Mouse (Mus musculus) hindbrain, embryonic 12.5 days (tissue): ENCODE results near the gene Epha1. TPM values are rescaled to one million over a fixed set of nuclear protein-coding genes. Genes with fewer than 3 reads are reported as not detected.

Source experiments
- ATAC-seq: fragments of 200-750 bp; cut with Nextera tagmentation; 2 replicates; pipeline ENCODE4 v1.8.0; 2017; ENCODE audit warnings: moderate TSS enrichment; ENCODE audit not compliant: low FRiP score
- H3K27ac ChIP-seq: fragments of 300-500 bp; sonication (generic); 2 replicates; pipeline ENCODE4 v1.5.1; 2016; ENCODE audit warnings: mild to moderate bottlenecking
- H3K27me3 ChIP-seq: fragments of 300-500 bp; sonication (generic); 2 replicates; pipeline ENCODE4 v1.6.1; 2016; ENCODE audit warnings: mild to moderate bottlenecking
- H3K36me3 ChIP-seq: fragments of 300-500 bp; sonication (generic); 2 replicates; pipeline ENCODE4 v1.6.1; 2016; ENCODE audit warnings: mild to moderate bottlenecking
- H3K4me1 ChIP-seq: fragments of 300-500 bp; sonication (generic); 2 replicates; pipeline ENCODE4 v1.6.1; 2016
- H3K4me2 ChIP-seq: fragments of 300-500 bp; sonication (generic); replicated peaks from 2 replicates; pipeline ENCODE4 v1.6.1; 2016; ENCODE audit warnings: mild to moderate bottlenecking
- H3K4me3 ChIP-seq: fragments of 300-500 bp; sonication (generic); 2 replicates; pipeline ENCODE4 v1.5.1; 2016; ENCODE audit warnings: mild to moderate bottlenecking
- H3K9ac ChIP-seq: fragments of 300-500 bp; sonication (generic); 2 replicates; pipeline ENCODE4 v1.6.1; 2016; ENCODE audit warnings: mild to moderate bottlenecking, moderate library complexity
- H3K9me3 ChIP-seq: fragments of 300-500 bp; sonication (generic); replicated peaks from 2 replicates; pipeline ENCODE4 v1.6.1; 2016; ENCODE audit warnings: mild to moderate bottlenecking
- WGBS: fragments of 180-500 bp; shearing (Covaris S2); methylation state at CpG from one replicate; pipeline ENCODE4 v1.1.7; 2016; 5-methylcytosine and 5-hydroxymethylcytosine counted together
- polyA plus RNA-seq: library from polyadenylated mRNA; unstranded; fragments of >200 nt; fragmentation: Nextera tagmentation; extraction: Ambion mirVana; gene quantifications from 2 replicates; pipeline ENCODE4 v1.2.1, GENCODE M21; 2016

Gene Epha1
- polyA plus RNA-seq, 1 experiment from 2014 or later, result 1.9 TPM

- H3K9ac ChIP-seq, result peak overlapping the region; percentile 89
- peak overlapping the region; percentile 75 for H3K4me3 ChIP-seq
- WGBS, result 2% methylated on average over 7 of the region's 7 CpGs
- H3K4me1 ChIP-seq, result peaks cover 15% of the 10 kb centered on the region
- H3K9me3 ChIP-seq, result no peaks in the 10 kb centered on the region
- peak overlapping the region; percentile 85 for H3K4me2 ChIP-seq
- 0 out of 2 replicates have a peak, but pooled peaks have one; percentile 20 for ATAC-seq
- H3K27me3 ChIP-seq, result peaks cover 4% of the 10 kb centered on the region; the same call in 1 of the 2 replicates
- peak overlapping the region; percentile 94 for H3K27ac ChIP-seq
- H3K36me3 ChIP-seq, result peaks cover 3% of the 10 kb centered on the region; the same call in 1 of the 2 replicates
Measured at GRCm38 (mm10) chr6:42325268-42325609, 47.8 kb downstream of the Epha1 start.

GRCm38 (mm10) chr6:42324482-42325267 is 48.4 kb downstream of the Epha1 start, which contains the start of gene Fam131b:
Fam131b (minus strand) TSS chr6:42324643.
- H3K9ac ChIP-seq, result peak within 1 kb of the TSS; percentile 89
- ATAC-seq, result peak; percentile 89
- peak within 1 kb of the TSS; percentile 85 for H3K4me2 ChIP-seq
- peak within 1 kb of the TSS; percentile 94 for H3K27ac ChIP-seq
- no peaks in the 10 kb centered on the region for H3K9me3 ChIP-seq
- peaks cover 3% of the 10 kb centered on the region; the same call in 1 of the 2 replicates for H3K36me3 ChIP-seq
- H3K4me1 ChIP-seq, result peaks cover 15% of the 10 kb centered on the region
- under 1% methylated on average over 42 of the region's 68 CpGs for WGBS
- H3K4me3 ChIP-seq, result peak within 1 kb of the TSS; percentile 75
- H3K27me3 ChIP-seq, result peaks cover 4% of the 10 kb centered on the region; the same call in 1 of the 2 replicates

GRCm38 (mm10) chr6:42324067-42324481 is 49.0 kb downstream of the Epha1 start:
- peak overlapping the region; percentile 85 for H3K4me2 ChIP-seq
- peak overlapping the region; percentile 89 for H3K9ac ChIP-seq
- peak overlapping the region; percentile 94 for H3K27ac ChIP-seq
- peak overlapping the region; percentile 75 for H3K4me3 ChIP-seq
- WGBS, result under 1% methylated on average over 24 of the region's 32 CpGs
- peaks cover 4% of the 10 kb centered on the region; the same call in 1 of the 2 replicates for H3K27me3 ChIP-seq
- peak; percentile 81 for ATAC-seq
- H3K9me3 ChIP-seq, result no peaks in the 10 kb centered on the region
- H3K4me1 ChIP-seq, result peaks cover 15% of the 10 kb centered on the region
- H3K36me3 ChIP-seq, result peaks cover 3% of the 10 kb centered on the region; the same call in 1 of the 2 replicates

- Histone ChIP-seq H3K4me2 (peak overlapping the region; percentile 85), H3K27me3 (peaks cover 4% of the 10 kb centered on the region; the same call in 1 of the 2 replicates), H3K27ac (peak overlapping the region; percentile 94), H3K4me1 (peaks cover 15% of the 10 kb centered on the region), H3K36me3 (peaks cover 8% of the 10 kb centered on the region), H3K4me3 (peak overlapping the region; percentile 75), H3K9ac (peak overlapping the region; percentile 89), H3K9me3 (no peaks in the 10 kb centered on the region)
- WGBS, result 1% methylated on average over 27 of the region's 28 CpGs
- peak; percentile 52 for ATAC-seq
Measured at GRCm38 (mm10) chr6:42323371-42324066, 49.5 kb downstream of the Epha1 start.

GRCm38 (mm10) chr6:42318293-42318692 is 54.8 kb downstream of the Epha1 start:
- no peak overlapping the region for H3K9ac ChIP-seq
- H3K27ac ChIP-seq, result no peak overlapping the region
- no peak overlapping the region for H3K4me2 ChIP-seq
- WGBS, result 81% methylated on average over 4 of the region's 4 CpGs
- no peak for ATAC-seq
- H3K4me1 ChIP-seq, result peaks cover 11% of the 10 kb centered on the region
- H3K9me3 ChIP-seq, result no peaks in the 10 kb centered on the region
- no peak overlapping the region for H3K4me3 ChIP-seq
- peaks cover 41% of the 10 kb centered on the region for H3K36me3 ChIP-seq
- H3K27me3 ChIP-seq, result no peaks in the 10 kb centered on the region

GRCm38 (mm10) chr6:42310427-42311053 is 62.5 kb downstream of the Epha1 start:
- WGBS, result 89% methylated on average over 2 of the region's 2 CpGs
- H3K4me1 ChIP-seq, result no peaks in the 10 kb centered on the region
- no peak for ATAC-seq
- no peak overlapping the region for H3K27ac ChIP-seq
- H3K36me3 ChIP-seq, result peaks cover 75% of the 10 kb centered on the region
- H3K4me3 ChIP-seq, result no peak overlapping the region
- no peaks in the 10 kb centered on the region for H3K27me3 ChIP-seq
- H3K9ac ChIP-seq, result no peak overlapping the region
- H3K4me2 ChIP-seq, result no peak overlapping the region
- H3K9me3 ChIP-seq, result no peaks in the 10 kb centered on the region

- 47% methylated on average over 8 of the region's 8 CpGs for WGBS
- H3K27me3 ChIP-seq, result no peaks in the 10 kb centered on the region
- no peaks in the 10 kb centered on the region for H3K4me1 ChIP-seq
- ATAC-seq, result peak; percentile 22; the same call in 1 of the 2 replicates
- no peaks in the 10 kb centered on the region for H3K9me3 ChIP-seq
- H3K4me3 ChIP-seq, result no peak overlapping the region
- no peak overlapping the region for H3K4me2 ChIP-seq
- H3K36me3 ChIP-seq, result peaks cover 72% of the 10 kb centered on the region
- no peak overlapping the region for H3K9ac ChIP-seq
- no peak overlapping the region for H3K27ac ChIP-seq
Measured at GRCm38 (mm10) chr6:42309816-42310378, 63.2 kb downstream of the Epha1 start.

Other genes starting within 250 kb of the Epha1 start
- gene Tas2r139, start 232.3 kb downstream of the Epha1 start, polyA plus RNA-seq, result not detected in 2 replicates
- not detected in 2 replicates for gene Tas2r144, start 157.9 kb downstream of the Epha1 start, polyA plus RNA-seq
- gene Gstk1, start 127.3 kb downstream of the Epha1 start, polyA plus RNA-seq, result 16.2 and 18.8 TPM in 2 replicates
- 0.81 and 1.4 TPM in 2 replicates for gene Tmem139, start 111.3 kb downstream of the Epha1 start, polyA plus RNA-seq
- 61.4 and 63.5 TPM in 2 replicates for gene Casp2, start 108.3 kb downstream of the Epha1 start, polyA plus RNA-seq
- gene Clcn1, start 86.6 kb downstream of the Epha1 start, polyA plus RNA-seq, result 1.4 and 1.7 TPM in 2 replicates
- gene Fam131b, start 48.6 kb downstream of the Epha1 start, polyA plus RNA-seq, result 4.3 and 4.9 TPM in 2 replicates
- 71.4 and 82.5 TPM in 2 replicates for gene Zyx, start 23.6 kb downstream of the Epha1 start, polyA plus RNA-seq
- not detected in 2 replicates for gene Tas2r143, start 27.0 kb upstream of the Epha1 start, polyA plus RNA-seq
- gene Tas2r135, start 32.2 kb upstream of the Epha1 start, polyA plus RNA-seq, result not detected in 2 replicates
- gene Tas2r126, start 61.3 kb upstream of the Epha1 start, polyA plus RNA-seq, result not detected in 2 replicates
- not detected in 2 replicates for gene Olfr458, start 91.9 kb upstream of the Epha1 start, polyA plus RNA-seq
- not detected in 2 replicates for gene Olfr457, start 103.1 kb upstream of the Epha1 start, polyA plus RNA-seq
- not detected in 2 replicates for gene Olfr456, start 113.9 kb upstream of the Epha1 start, polyA plus RNA-seq
- gene Olfr455, start 174.3 kb upstream of the Epha1 start, polyA plus RNA-seq, result not detected in 2 replicates
- not detected in 2 replicates for gene Tcaf3, start 224.4 kb upstream of the Epha1 start, polyA plus RNA-seq